Comparison of ENCODE assay signal across 8 mouse cellular contexts in genomic region chr17:56897630-56898195, GRCm38 (mm10). TPM values are rescaled to one million over a fixed set of nuclear protein-coding genes. Genes with fewer than 3 reads are reported as not detected.
A peak's percentile ranks its signal among the peaks of the same experiment; 100 is the strongest.
DNase-seq lines count a peak whose midpoint lies in the region; ATAC-seq lines count a peak whose summit lies in the region.

No protein-coding gene starts in this region.

- no peak overlapping the region for H3K9ac ChIP-seq in hindbrain, embryonic 16.5 days (ENCODE audit: low read depth, low read length)

- no peak overlapping the region for H3K4me3 ChIP-seq in hindbrain, embryonic 16.5 days (ENCODE audit: low read length)

- H3K9me3 ChIP-seq in hindbrain, embryonic 16.5 days (ENCODE audit: control insufficient read depth, low read length): no peaks in the 10 kb centered on the region

- H3K4me1 ChIP-seq in hindbrain, embryonic 16.5 days (ENCODE audit: control insufficient read depth, insufficient read depth, low read depth, low read length): peaks cover 10% of the 10 kb centered on the region

- H3K27me3 ChIP-seq in hindbrain, embryonic 16.5 days (replicated peaks; ENCODE audit: control insufficient read depth, insufficient read depth, low read length): no peaks in the 10 kb centered on the region

- H3K27ac ChIP-seq in hindbrain, embryonic 16.5 days (ENCODE audit: low read depth, low read length): no peak overlapping the region

- peaks cover 53% of the 10 kb centered on the region for H3K36me3 ChIP-seq in hindbrain, embryonic 16.5 days (ENCODE audit: control insufficient read depth, insufficient read depth, low read length)

- WGBS in hindbrain, embryonic 16.5 days: 76% methylated on average over 6 of the region's 7 CpGs

- peak; percentile 45 for DNase-seq in Muller cell, postnatal 12 days (ENCODE audit: inconsistent ontology term)
- peak; percentile 84 to 91 for DNase-seq in cerebellum, postnatal 25 days
- peak; percentile 75 for DNase-seq in gastrocnemius, adult 18-20 months (ENCODE audit: low spot score)
- peak; percentile 74 for DNase-seq in left cerebral cortex, adult 11 months (ENCODE audit: low spot score)
- peak; percentile 81 to 87 for DNase-seq in lung, postnatal 4 days
- peak; percentile 70 for DNase-seq in retina, postnatal 7 days (ENCODE audit: low read depth, low spot score)
- DNase-seq in urinary bladder, adult 18-20 months (ENCODE audit: low spot score in 2 of 2): peak; percentile 63 to 71

- peak; percentile 72 for ATAC-seq in hindbrain, embryonic 16.5 days

- no peak overlapping the region for H3K4me2 ChIP-seq in hindbrain, embryonic 16.5 days (ENCODE audit: low read length)

RNA-seq across cellular contexts. Expression of gene 1700061G19Rik, which starts 22.4 kb away (rescaled TPM):
- total RNA-seq in gastrocnemius, adult 18-20 months (2021): not detected
- 0.29 and 0.50 TPM in 2 replicates for polyA plus RNA-seq in hindbrain, embryonic 16.5 days (2015; fragmentation: Nextera tagmentation; extraction: Ambion mirVana)

RNA-seq across cellular contexts. Expression of gene Acsbg2, which starts 23.5 kb away (rescaled TPM):
- total RNA-seq in gastrocnemius, adult 18-20 months (2021): not detected
- polyA plus RNA-seq in hindbrain, embryonic 16.5 days (2015; fragmentation: Nextera tagmentation; extraction: Ambion mirVana): not detected in 2 replicates

RNA-seq across cellular contexts. Expression of gene Mllt1, which starts 37.5 kb away (rescaled TPM):
- total RNA-seq in gastrocnemius, adult 18-20 months (2021): 10 to 100 TPM; 22.0 to 22.2 TPM
- 58.2 and 82.3 TPM in 2 replicates for polyA plus RNA-seq in hindbrain, embryonic 16.5 days (2015; fragmentation: Nextera tagmentation; extraction: Ambion mirVana)
